Mouse (Mus musculus) layer of hippocampus, adult 9-11 months (tissue): Measurements from ENCODE around the gene Gm17482.
"Not testable (repeated sequence)": the region's sequence is repeated elsewhere in the genome, so short reads cannot be mapped to it uniquely, and the experiment has no call there.

Experiments used
- DNase-seq: peaks from one replicate; pipeline ENCODE4 v3.0.0; 2022

Gene Gm17482

GRCm38 (mm10) chr6:115227043-115227442 is at the start of gene Gm17482:
Gm17482 (plus strand) TSS chr6:115227343.
- DNase-seq: no peak

GRCm38 (mm10) chr6:115178826-115179225 is 48.3 kb upstream of the Gm17482 start:
- no peak for DNase-seq

GRCm38 (mm10) chr6:115181094-115181493 is 46.0 kb upstream of the Gm17482 start:
- no peak for DNase-seq

- DNase-seq: no peak
These were observed 36.0 kb upstream of the Gm17482 start for GRCm38 (mm10) chr6:115191111-115191510.

GRCm38 (mm10) chr6:115200753-115201152 is 26.4 kb upstream of the Gm17482 start:
- no peak for DNase-seq

GRCm38 (mm10) chr6:115203029-115203428 is 24.1 kb upstream of the Gm17482 start:
- DNase-seq: no peak

GRCm38 (mm10) chr6:115210187-115210586 is 17.0 kb upstream of the Gm17482 start:
- DNase-seq: peak; percentile 48

GRCm38 (mm10) chr6:115210820-115211219 is 16.3 kb upstream of the Gm17482 start:
- DNase-seq: no peak

GRCm38 (mm10) chr6:115212132-115212903 is 14.8 kb upstream of the Gm17482 start:
- no peak for DNase-seq

GRCm38 (mm10) chr6:115213129-115213528 is 14.0 kb upstream of the Gm17482 start:
- DNase-seq: no peak

GRCm38 (mm10) chr6:115221215-115221641 is 5.9 kb upstream of the Gm17482 start:
- DNase-seq: peak; percentile 52

- peak; percentile 88 for DNase-seq
These were observed 1.6 kb upstream of the Gm17482 start for GRCm38 (mm10) chr6:115225519-115225918.

GRCm38 (mm10) chr6:115227529-115227928 is 386 bp downstream of the Gm17482 start:
- DNase-seq: peak; percentile 77

GRCm38 (mm10) chr6:115230557-115230956 is 3.4 kb downstream of the Gm17482 start:
- DNase-seq: no peak

- DNase-seq: no peak
These were observed 4.7 kb downstream of the Gm17482 start for GRCm38 (mm10) chr6:115231836-115232235.

- no peak for DNase-seq
These were observed 5.4 kb downstream of the Gm17482 start for GRCm38 (mm10) chr6:115232562-115232961.

GRCm38 (mm10) chr6:115238031-115239027 is 11.2 kb downstream of the Gm17482 start:
- DNase-seq: no peak

- DNase-seq: peak; percentile 44
These were observed 12.2 kb downstream of the Gm17482 start for GRCm38 (mm10) chr6:115239335-115239734.

- DNase-seq: not testable (repeated sequence)
These were observed 13.3 kb downstream of the Gm17482 start for GRCm38 (mm10) chr6:115240431-115240830.

GRCm38 (mm10) chr6:115241131-115241699 is 14.1 kb downstream of the Gm17482 start:
- no peak for DNase-seq

- DNase-seq: peak; percentile 48
These were observed 14.8 kb downstream of the Gm17482 start for GRCm38 (mm10) chr6:115241939-115242338.

GRCm38 (mm10) chr6:115244222-115244621 is 17.1 kb downstream of the Gm17482 start:
- DNase-seq: peak; percentile 32

GRCm38 (mm10) chr6:115245500-115246058 is 18.4 kb downstream of the Gm17482 start:
- DNase-seq: no peak
